Mouse (Mus musculus) cerebellum, postnatal 10 days (tissue): Measurements from ENCODE around the gene Gm4301.
"Not testable (repeated sequence)": the region's sequence is repeated elsewhere in the genome, so short reads cannot be mapped to it uniquely, and the experiment has no call there.

ENCODE experiments used
- DNase-seq, 2 experiments: peaks; one replicate each; pipeline ENCODE4 v3.0.0; 2021; ENCODE audit warnings: mixed read lengths in 2 of 2

Gene Gm4301

GRCm38 (mm10) chr10:100335376-100335775 lies at the start of gene Gm4301:
TSS of gene Gm4301 (plus strand) at chr10:100335676.
- not testable (repeated sequence) for DNase-seq

GRCm38 (mm10) chr10:100296105-100296504 lies 39.4 kb upstream of the Gm4301 start:
- DNase-seq, result no peak

- not testable (repeated sequence) for DNase-seq
These were observed 35.4 kb upstream of the Gm4301 start for GRCm38 (mm10) chr10:100300106-100300505.

GRCm38 (mm10) chr10:100340536-100340935 lies 5.1 kb downstream of the Gm4301 start, which contains the start of gene Gm4302:
TSS of gene Gm4302 (plus strand) at chr10:100340836.
- not testable (repeated sequence) for DNase-seq

- not testable (repeated sequence) for DNase-seq
These were observed 10.2 kb downstream of the Gm4301 start, which contains the start of gene Gm4303 for GRCm38 (mm10) chr10:100345672-100346071. TSS of gene Gm4303 (plus strand) at chr10:100345972.

- not testable (repeated sequence) for DNase-seq
These were observed 15.3 kb downstream of the Gm4301 start, which contains the start of gene Gm4305 for GRCm38 (mm10) chr10:100350793-100351192. TSS of gene Gm4305 (plus strand) at chr10:100351093.

GRCm38 (mm10) chr10:100356841-100357240 lies 21.4 kb downstream of the Gm4301 start:
- DNase-seq, result peak; percentile 1 to 4

GRCm38 (mm10) chr10:100361038-100361437 lies 25.6 kb downstream of the Gm4301 start, which contains the start of gene Gm4307:
TSS of gene Gm4307 (plus strand) at chr10:100361338.
- DNase-seq, result not testable (repeated sequence)

- DNase-seq, result not testable (repeated sequence)
These were observed 47.0 kb downstream of the Gm4301 start, which contains the start of gene Gm4312 for GRCm38 (mm10) chr10:100382460-100382859. TSS of gene Gm4312 (minus strand) at chr10:100382560.
